Mouse (Mus musculus): ENCODE measurements around the gene Ndufv1. TPM values are rescaled to one million over a fixed set of nuclear protein-coding genes. Genes with fewer than 3 reads are reported as not detected.

The Ndufv1 gene
- polyA plus RNA-seq, 1 experiment: 170 TPM

DNA sequence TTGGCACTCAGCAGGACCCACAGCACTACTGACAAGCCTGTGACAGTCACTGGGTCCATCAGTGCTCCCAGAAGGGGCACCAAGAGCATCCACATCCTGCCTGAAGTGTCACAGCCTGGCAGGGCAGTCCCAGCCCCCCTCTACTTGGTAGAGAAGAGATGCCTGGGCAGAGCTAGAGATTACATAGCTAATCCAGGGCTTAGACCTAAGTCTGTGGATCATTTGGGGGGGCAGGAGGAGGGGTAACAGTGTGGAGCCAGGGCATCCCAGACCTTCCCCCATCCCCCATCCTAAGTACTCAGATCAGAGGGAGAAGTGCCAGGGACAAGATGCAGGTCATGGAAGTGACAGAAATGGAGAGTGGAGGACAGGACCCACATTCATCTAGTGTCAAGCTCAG lies 2.2 kb upstream of the Ndufv1 start:
- H3K4me1 ChIP-seq (ENCODE audit: control insufficient read depth, insufficient read depth, insufficient read length, low read length): peaks cover 13% of the 10 kb centered on the region; the same call in 1 of the 2 replicates
- no peak overlapping the region for H3K4me3 ChIP-seq (ENCODE audit: low read depth, low read length)
- TF ChIP-seq POLR2A (IDR thresholded peaks at IDR 0.05; ENCODE audit: low read depth, low read length): no peak
- no peak for TF ChIP-seq CTCF (IDR thresholded peaks at IDR 0.05; ENCODE audit: extremely low read depth, insufficient read length, insufficient replicate concordance, low read depth, low read length)
- no peaks in the 10 kb centered on the region for H3K27me3 ChIP-seq (ENCODE audit: control insufficient read depth, insufficient read depth, low read length)
- H3K36me3 ChIP-seq (ENCODE audit: control insufficient read depth, insufficient read depth, low read length): peaks cover 13% of the 10 kb centered on the region
- H3K27ac ChIP-seq (ENCODE audit: insufficient read depth, low read depth, low read length): no peak overlapping the region

GRCm38 (mm10) chr19:4013066-4013465 lies 460 bp upstream of the Ndufv1 start:
- Histone ChIP-seq H3K27me3 (ENCODE audit: control insufficient read depth, insufficient read depth, low read length) (no peaks in the 10 kb centered on the region), H3K36me3 (ENCODE audit: control insufficient read depth, insufficient read depth, low read length) (peaks cover 29% of the 10 kb centered on the region), H3K4me1 (ENCODE audit: control insufficient read depth, insufficient read depth, insufficient read length, low read length) (peaks cover 6% of the 10 kb centered on the region; the same call in 1 of the 2 replicates), H3K4me3 (ENCODE audit: low read depth, low read length) (peak overlapping the region; percentile 35), H3K27ac (ENCODE audit: insufficient read depth, low read depth, low read length) (no peak overlapping the region)
- TF ChIP-seq CTCF (IDR thresholded peaks at IDR 0.05; ENCODE audit: extremely low read depth, insufficient read length, insufficient replicate concordance, low read depth, low read length) (0 out of 2 replicates have a peak, but pooled peaks have one; percentile 0), POLR2A (IDR thresholded peaks at IDR 0.05; ENCODE audit: low read depth, low read length) (no peak)
- WGBS: 24% methylated on average over 9 of the region's 9 CpGs

DNA sequence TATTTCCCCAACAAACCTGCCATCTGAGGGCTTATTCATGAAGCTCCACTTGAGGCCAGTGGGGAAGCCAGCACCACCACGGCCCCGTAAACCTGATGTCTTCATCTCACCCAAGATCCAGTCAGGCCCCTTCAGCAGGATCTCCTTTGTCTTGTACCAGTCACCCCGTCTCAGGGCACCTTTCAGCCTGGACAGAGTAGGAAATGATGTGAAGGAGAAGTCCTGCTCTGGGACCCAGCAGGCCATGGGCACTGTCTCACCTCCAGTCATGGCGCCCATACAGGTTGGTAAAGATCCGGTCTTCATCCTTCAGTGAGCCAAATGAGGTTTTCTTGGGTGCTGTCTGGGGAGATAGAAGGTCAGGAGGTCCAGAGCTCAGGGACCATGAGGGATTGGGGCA lies 1.5 kb downstream of the Ndufv1 start:
- H3K4me1 ChIP-seq (ENCODE audit: control insufficient read depth, insufficient read depth, insufficient read length, low read length): peaks cover 6% of the 10 kb centered on the region; the same call in 1 of the 2 replicates
- H3K27ac ChIP-seq (ENCODE audit: insufficient read depth, low read depth, low read length): no peak overlapping the region
- H3K27me3 ChIP-seq (ENCODE audit: control insufficient read depth, insufficient read depth, low read length): no peaks in the 10 kb centered on the region
- no peak overlapping the region for H3K4me3 ChIP-seq (ENCODE audit: low read depth, low read length)
- 93% methylated on average over 5 of the region's 5 CpGs for WGBS
- peaks cover 46% of the 10 kb centered on the region for H3K36me3 ChIP-seq (ENCODE audit: control insufficient read depth, insufficient read depth, low read length)
- no peak for TF ChIP-seq CTCF (IDR thresholded peaks at IDR 0.05; ENCODE audit: extremely low read depth, insufficient read length, insufficient replicate concordance, low read depth, low read length)
- no peak for TF ChIP-seq POLR2A (IDR thresholded peaks at IDR 0.05; ENCODE audit: low read depth, low read length)

- Histone ChIP-seq H3K4me1 (ENCODE audit: control insufficient read depth, insufficient read depth, insufficient read length, low read length) (peaks cover 14% of the 10 kb centered on the region), H3K27me3 (ENCODE audit: control insufficient read depth, insufficient read depth, low read length) (no peaks in the 10 kb centered on the region), H3K36me3 (ENCODE audit: control insufficient read depth, insufficient read depth, low read length) (peaks cover 49% of the 10 kb centered on the region), H3K27ac (ENCODE audit: insufficient read depth, low read depth, low read length) (no peak overlapping the region), H3K4me3 (ENCODE audit: low read depth, low read length) (no peak overlapping the region)
- TF ChIP-seq POLR2A (IDR thresholded peaks at IDR 0.05; ENCODE audit: low read depth, low read length): no peak
- no peak for TF ChIP-seq CTCF (IDR thresholded peaks at IDR 0.05; ENCODE audit: extremely low read depth, insufficient read length, insufficient replicate concordance, low read depth, low read length)
- 94% methylated on average over 8 of the region's 8 CpGs for WGBS
Measured at GRCm38 (mm10) chr19:4005971-4006370, 6.6 kb downstream of the Ndufv1 start.

- TF ChIP-seq POLR2A (IDR thresholded peaks at IDR 0.05; ENCODE audit: low read depth, low read length): no peak
- no peak for TF ChIP-seq CTCF (IDR thresholded peaks at IDR 0.05; ENCODE audit: extremely low read depth, insufficient read length, insufficient replicate concordance, low read depth, low read length)
- Histone ChIP-seq H3K4me3 (ENCODE audit: low read depth, low read length) (no peak overlapping the region), H3K4me1 (ENCODE audit: control insufficient read depth, insufficient read depth, insufficient read length, low read length) (peaks cover 16% of the 10 kb centered on the region), H3K27me3 (ENCODE audit: control insufficient read depth, insufficient read depth, low read length) (no peaks in the 10 kb centered on the region), H3K27ac (ENCODE audit: insufficient read depth, low read depth, low read length) (no peak overlapping the region), H3K36me3 (ENCODE audit: control insufficient read depth, insufficient read depth, low read length) (peaks cover 42% of the 10 kb centered on the region)
- 87% methylated on average over 9 of the region's 9 CpGs for WGBS
Measured at GRCm38 (mm10) chr19:4005091-4005490, 7.5 kb downstream of the Ndufv1 start.

- 92% methylated on average over 15 of the region's 15 CpGs for WGBS
- H3K4me1 ChIP-seq (ENCODE audit: control insufficient read depth, insufficient read depth, insufficient read length, low read length): peaks cover 20% of the 10 kb centered on the region
- no peak for TF ChIP-seq CTCF (IDR thresholded peaks at IDR 0.05; ENCODE audit: extremely low read depth, insufficient read length, insufficient replicate concordance, low read depth, low read length)
- TF ChIP-seq POLR2A (IDR thresholded peaks at IDR 0.05; ENCODE audit: low read depth, low read length): no peak
Measured at GRCm38 (mm10) chr19:4004331-4004730, 8.3 kb downstream of the Ndufv1 start.

DNA sequence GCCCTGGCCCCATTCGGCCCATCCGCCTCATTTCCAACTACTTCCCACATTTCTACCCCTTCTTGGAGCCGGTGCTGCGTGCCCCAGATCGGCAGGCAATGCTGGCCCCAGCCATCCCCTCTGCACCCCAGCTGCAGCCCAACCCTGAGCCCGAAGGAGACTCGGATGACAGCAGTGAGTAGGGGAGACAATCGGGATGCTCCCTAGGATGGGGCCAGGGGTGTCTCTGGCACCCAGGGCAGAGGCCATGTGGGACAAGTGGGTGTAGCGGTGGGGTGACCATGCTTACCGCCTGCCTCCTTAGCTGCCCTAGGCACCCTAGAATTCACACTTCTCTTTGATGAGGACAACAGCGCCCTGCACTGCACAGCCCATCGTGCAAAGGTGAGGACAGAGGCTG lies 9.0 kb downstream of the Ndufv1 start:
- H3K27ac ChIP-seq (ENCODE audit: insufficient read depth, low read depth, low read length): no peak overlapping the region
- H3K4me3 ChIP-seq (ENCODE audit: low read depth, low read length): no peak overlapping the region
- H3K27me3 ChIP-seq (ENCODE audit: control insufficient read depth, insufficient read depth, low read length): no peaks in the 10 kb centered on the region
- H3K36me3 ChIP-seq (ENCODE audit: control insufficient read depth, insufficient read depth, low read length): peaks cover 29% of the 10 kb centered on the region
- no peak for TF ChIP-seq CTCF (IDR thresholded peaks at IDR 0.05; ENCODE audit: extremely low read depth, insufficient read length, insufficient replicate concordance, low read depth, low read length)
- WGBS: 86% methylated on average over 12 of the region's 12 CpGs
- peaks cover 25% of the 10 kb centered on the region for H3K4me1 ChIP-seq (ENCODE audit: control insufficient read depth, insufficient read depth, insufficient read length, low read length)

More at GRCm38 (mm10) chr19:4004331-4004730, 8.3 kb downstream of the Ndufv1 start:
- Histone ChIP-seq H3K4me3 (ENCODE audit: low read depth, low read length) (no peak overlapping the region), H3K27ac (ENCODE audit: insufficient read depth, low read depth, low read length) (no peak overlapping the region), H3K36me3 (ENCODE audit: control insufficient read depth, insufficient read depth, low read length) (peaks cover 35% of the 10 kb centered on the region), H3K27me3 (ENCODE audit: control insufficient read depth, insufficient read depth, low read length) (no peaks in the 10 kb centered on the region)
